Mouse (Mus musculus): ENCODE measurements at regions not wholly inside any gene's neighbourhood (a gene's known extent, or its start where the extent isn't known, plus 50 kb on each side); places are given as distances from the start of the nearest gene placed in this dataset.

DNA sequence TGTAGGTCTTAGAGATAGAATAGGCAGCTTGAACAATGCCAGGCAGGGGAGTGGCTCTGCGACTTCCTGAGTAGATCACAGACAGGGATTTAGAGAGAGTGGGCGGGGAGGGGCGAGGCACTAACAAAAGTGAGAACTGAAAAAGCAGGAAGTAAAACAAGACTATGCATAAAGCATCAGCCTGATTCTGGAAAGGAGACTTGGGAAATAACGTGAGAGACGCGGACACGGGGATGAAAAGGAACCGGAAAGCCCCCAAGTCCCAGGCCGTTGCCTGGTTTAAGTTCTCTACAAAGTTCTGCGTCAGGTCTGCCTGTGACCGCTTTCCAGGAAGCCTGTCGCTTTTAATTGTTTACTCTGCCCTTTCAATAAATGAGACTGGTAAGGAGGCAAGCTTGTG lies 86.3 kb downstream of the D16Ertd472e start:
- Histone ChIP-seq H3K36me3 (ENCODE audit: control insufficient read depth, insufficient read depth, low read length) (no peaks in the 10 kb centered on the region), H3K27ac (ENCODE audit: control insufficient read depth, insufficient read depth, low read depth, low read length) (no peak overlapping the region), H3K4me3 (ENCODE audit: control insufficient read depth, low read depth, low read length) (no peak overlapping the region), H3K27me3 (ENCODE audit: control insufficient read depth, insufficient read depth, low read length) (no peaks in the 10 kb centered on the region), H3K4me1 (ENCODE audit: control insufficient read depth, insufficient read depth, low read length) (no peaks in the 10 kb centered on the region)
- TF ChIP-seq CTCF (IDR thresholded peaks at IDR 0.05; ENCODE audit: control insufficient read depth, insufficient read depth, insufficient replicate concordance, low read depth, low read length) = no peak

GRCm38 (mm10) chr16:78489604-78490003 lies 86.9 kb downstream of the D16Ertd472e start:
- Histone ChIP-seq H3K27ac (ENCODE audit: control insufficient read depth, insufficient read depth, low read depth, low read length) (no peak overlapping the region), H3K4me3 (ENCODE audit: control insufficient read depth, low read depth, low read length) (no peak overlapping the region), H3K4me1 (ENCODE audit: control insufficient read depth, insufficient read depth, low read length) (no peaks in the 10 kb centered on the region), H3K27me3 (ENCODE audit: control insufficient read depth, insufficient read depth, low read length) (no peaks in the 10 kb centered on the region), H3K36me3 (ENCODE audit: control insufficient read depth, insufficient read depth, low read length) (no peaks in the 10 kb centered on the region)
- no peak for TF ChIP-seq CTCF (IDR thresholded peaks at IDR 0.05; ENCODE audit: control insufficient read depth, insufficient read depth, insufficient replicate concordance, low read depth, low read length)
- TF ChIP-seq POLR2A (IDR thresholded peaks at IDR 0.05; ENCODE audit: control insufficient read depth, low read depth, low read length) = no peak

DNA sequence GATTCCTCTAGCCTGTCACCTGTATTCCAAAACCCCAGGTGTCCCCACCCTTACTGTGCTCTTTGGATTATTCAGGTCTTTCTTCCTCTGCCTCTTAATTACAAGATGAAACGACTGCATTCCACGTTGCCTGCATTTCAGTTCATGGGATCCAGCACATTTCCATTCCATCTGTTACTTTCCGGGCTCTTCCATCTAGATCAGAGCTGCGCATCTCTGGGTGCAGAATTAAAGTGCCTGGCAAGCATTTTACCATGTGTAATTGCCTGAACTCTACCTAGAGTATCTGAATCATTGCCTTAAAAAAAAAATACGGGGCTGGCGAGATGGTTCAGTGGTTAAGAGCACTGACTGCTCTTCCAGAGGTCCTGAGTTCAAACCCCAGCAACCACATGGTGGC lies 90.0 kb downstream of the D16Ertd472e start:
- Histone ChIP-seq H3K4me1 (ENCODE audit: control insufficient read depth, insufficient read depth, low read length) (no peaks in the 10 kb centered on the region), H3K4me3 (ENCODE audit: control insufficient read depth, low read depth, low read length) (no peak overlapping the region), H3K36me3 (ENCODE audit: control insufficient read depth, insufficient read depth, low read length) (no peaks in the 10 kb centered on the region), H3K27ac (ENCODE audit: control insufficient read depth, insufficient read depth, low read depth, low read length) (no peak overlapping the region), H3K27me3 (ENCODE audit: control insufficient read depth, insufficient read depth, low read length) (no peaks in the 10 kb centered on the region)
- no peak for TF ChIP-seq CTCF (IDR thresholded peaks at IDR 0.05; ENCODE audit: control insufficient read depth, insufficient read depth, insufficient replicate concordance, low read depth, low read length)
- no peak for TF ChIP-seq POLR2A (IDR thresholded peaks at IDR 0.05; ENCODE audit: control insufficient read depth, low read depth, low read length)

- TF ChIP-seq CTCF (IDR thresholded peaks at IDR 0.05; ENCODE audit: control insufficient read depth, insufficient read depth, insufficient replicate concordance, low read depth, low read length) = no peak
- TF ChIP-seq POLR2A (IDR thresholded peaks at IDR 0.05; ENCODE audit: control insufficient read depth, low read depth, low read length) = no peak
- Histone ChIP-seq H3K27ac (ENCODE audit: control insufficient read depth, insufficient read depth, low read depth, low read length) (no peak overlapping the region), H3K27me3 (ENCODE audit: control insufficient read depth, insufficient read depth, low read length) (no peaks in the 10 kb centered on the region), H3K4me1 (ENCODE audit: control insufficient read depth, insufficient read depth, low read length) (no peaks in the 10 kb centered on the region), H3K4me3 (ENCODE audit: control insufficient read depth, low read depth, low read length) (peak overlapping the region; percentile 64), H3K36me3 (ENCODE audit: control insufficient read depth, insufficient read depth, low read length) (no peaks in the 10 kb centered on the region)
These were observed 92.2 kb downstream of the D16Ertd472e start for GRCm38 (mm10) chr16:78484319-78484718.

- Histone ChIP-seq H3K4me1 (ENCODE audit: control insufficient read depth, insufficient read depth, low read length) (no peaks in the 10 kb centered on the region), H3K36me3 (ENCODE audit: control insufficient read depth, insufficient read depth, low read length) (no peaks in the 10 kb centered on the region), H3K27ac (ENCODE audit: control insufficient read depth, insufficient read depth, low read depth, low read length) (no peak overlapping the region), H3K27me3 (ENCODE audit: control insufficient read depth, insufficient read depth, low read length) (no peaks in the 10 kb centered on the region), H3K4me3 (ENCODE audit: control insufficient read depth, low read depth, low read length) (peak overlapping the region; percentile 13)
- TF ChIP-seq POLR2A (IDR thresholded peaks at IDR 0.05; ENCODE audit: control insufficient read depth, low read depth, low read length) = no peak
- TF ChIP-seq CTCF (IDR thresholded peaks at IDR 0.05; ENCODE audit: control insufficient read depth, insufficient read depth, insufficient replicate concordance, low read depth, low read length) = no peak
These were observed 94.9 kb downstream of the D16Ertd472e start for GRCm38 (mm10) chr16:78481571-78481970.

DNA sequence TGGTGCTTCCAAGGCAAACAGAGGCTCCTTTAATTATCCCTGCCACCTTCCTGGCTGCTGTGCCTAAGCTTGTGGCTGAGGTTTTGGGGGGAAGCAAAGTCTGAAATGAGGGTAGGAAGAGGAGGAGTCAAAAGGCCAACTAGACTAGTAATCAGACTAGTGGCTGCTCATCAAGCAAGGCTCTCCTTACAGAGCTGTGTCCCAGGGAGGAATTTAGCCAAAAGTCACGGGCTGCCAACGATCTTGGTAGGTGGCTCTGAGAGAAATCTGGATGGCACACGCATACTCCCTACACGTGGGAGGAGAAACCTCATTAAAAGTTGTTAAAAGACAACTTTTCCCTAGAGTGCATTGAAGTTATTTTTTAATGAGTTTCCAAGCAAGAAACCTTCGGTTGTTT lies 95.4 kb downstream of the D16Ertd472e start:
- Histone ChIP-seq H3K4me1 (ENCODE audit: control insufficient read depth, insufficient read depth, low read length) (no peaks in the 10 kb centered on the region), H3K27me3 (ENCODE audit: control insufficient read depth, insufficient read depth, low read length) (no peaks in the 10 kb centered on the region), H3K4me3 (ENCODE audit: control insufficient read depth, low read depth, low read length) (peak overlapping the region; percentile 68), H3K27ac (ENCODE audit: control insufficient read depth, insufficient read depth, low read depth, low read length) (no peak overlapping the region), H3K36me3 (ENCODE audit: control insufficient read depth, insufficient read depth, low read length) (no peaks in the 10 kb centered on the region)
- TF ChIP-seq POLR2A (IDR thresholded peaks at IDR 0.05; ENCODE audit: control insufficient read depth, low read depth, low read length) = no peak
- no peak for TF ChIP-seq CTCF (IDR thresholded peaks at IDR 0.05; ENCODE audit: control insufficient read depth, insufficient read depth, insufficient replicate concordance, low read depth, low read length)

- Histone ChIP-seq H3K27ac (ENCODE audit: control insufficient read depth, insufficient read depth, low read depth, low read length) (no peak overlapping the region), H3K36me3 (ENCODE audit: control insufficient read depth, insufficient read depth, low read length) (no peaks in the 10 kb centered on the region), H3K4me1 (ENCODE audit: control insufficient read depth, insufficient read depth, low read length) (no peaks in the 10 kb centered on the region), H3K27me3 (ENCODE audit: control insufficient read depth, insufficient read depth, low read length) (no peaks in the 10 kb centered on the region), H3K4me3 (ENCODE audit: control insufficient read depth, low read depth, low read length) (peak overlapping the region; percentile 47)
- TF ChIP-seq CTCF (IDR thresholded peaks at IDR 0.05; ENCODE audit: control insufficient read depth, insufficient read depth, insufficient replicate concordance, low read depth, low read length) = no peak
- no peak for TF ChIP-seq POLR2A (IDR thresholded peaks at IDR 0.05; ENCODE audit: control insufficient read depth, low read depth, low read length)
These were observed 96.2 kb downstream of the D16Ertd472e start for GRCm38 (mm10) chr16:78480261-78480660.

DNA sequence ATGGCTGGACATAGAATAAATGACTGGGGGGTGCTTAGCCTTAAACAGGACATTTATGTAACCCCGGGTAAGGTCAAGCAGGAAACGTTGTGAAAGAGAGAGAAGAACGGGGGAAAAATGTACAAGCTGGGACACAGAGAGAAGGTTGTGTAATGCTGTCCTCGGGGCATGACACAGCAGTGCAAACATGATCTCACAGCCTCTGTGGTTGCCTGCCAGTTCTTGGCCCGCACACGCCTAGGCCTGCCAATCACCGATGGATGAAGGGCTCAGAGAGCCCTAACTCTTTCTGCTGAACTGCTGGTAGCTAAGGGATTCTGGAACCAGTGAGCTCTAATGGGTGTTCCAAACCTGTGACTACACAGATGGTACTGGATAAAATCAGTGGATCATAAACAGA lies 96.5 kb upstream of the Btg3 start:
- H3K36me3 ChIP-seq (ENCODE audit: control insufficient read depth, insufficient read depth, low read length) = no peaks in the 10 kb centered on the region
- no peak for TF ChIP-seq CTCF (IDR thresholded peaks at IDR 0.05; ENCODE audit: control insufficient read depth, insufficient read depth, insufficient replicate concordance, low read depth, low read length)
- no peak for TF ChIP-seq POLR2A (IDR thresholded peaks at IDR 0.05; ENCODE audit: control insufficient read depth, low read depth, low read length)
- H3K4me1 ChIP-seq (ENCODE audit: control insufficient read depth, insufficient read depth, low read length) = no peaks in the 10 kb centered on the region; the same call in 1 of the 2 replicates
- H3K4me3 ChIP-seq (ENCODE audit: control insufficient read depth, low read depth, low read length) = no peak overlapping the region
- H3K27me3 ChIP-seq (ENCODE audit: control insufficient read depth, insufficient read depth, low read length) = no peaks in the 10 kb centered on the region
- H3K27ac ChIP-seq (ENCODE audit: control insufficient read depth, insufficient read depth, low read depth, low read length) = no peak overlapping the region

Data from testis, adult 2 months (tissue).